Mouse (Mus musculus) large intestine, adult 2 months (tissue): Measurements from ENCODE around the gene Rae1. TPM values are rescaled to one million over a fixed set of nuclear protein-coding genes. Genes with fewer than 3 reads are reported as not detected.
A peak's percentile ranks its signal among the peaks of the same experiment; 100 is the strongest.

Source experiments
- DNase-seq: peaks from one replicate; pipeline ENCODE4 v3.0.0-alpha.2; 2012; ENCODE audit warnings: low read depth, low spot score
- WGBS: fragments of 180-500 bp; shearing (Covaris S2); methylation state at CpG from one replicate; pipeline ENCODE4 v1.1.7; 2018; 5-methylcytosine and 5-hydroxymethylcytosine counted together
- polyA plus RNA-seq: library from polyadenylated mRNA; depleted of rRNA; stranded (reverse); fragments of >200 nt; gene quantifications from 2 replicates; pipeline ENCODE4 v1.2.3, GENCODE M21; 2012; rRNA removed

The Rae1 gene
- polyA plus RNA-seq: 51.8 and 54.5 TPM in 2 replicates

GRCm38 (mm10) chr2:172999630-173000284, at the start of gene Rae1:
Gene Rae1, plus strand, starts transcription at chr2:173000117.
- peak; percentile 86 for DNase-seq
- under 1% methylated on average over 45 of the region's 45 CpGs for WGBS

- no peak for DNase-seq
- WGBS: 68% methylated on average over 9 of the region's 9 CpGs
Observed at GRCm38 (mm10) chr2:172950119-172950676, 49.7 kb upstream of the Rae1 start.

GRCm38 (mm10) chr2:172950722-172951121, 49.2 kb upstream of the Rae1 start:
- WGBS: 51% methylated on average over 11 of the region's 11 CpGs
- no peak for DNase-seq

- DNase-seq: no peak
- 86% methylated on average over 2 of the region's 2 CpGs for WGBS
Observed at GRCm38 (mm10) chr2:172951976-172952375, 47.9 kb upstream of the Rae1 start.

- WGBS: 44% methylated on average over 5 of the region's 5 CpGs
Observed at GRCm38 (mm10) chr2:172958579-172958978, 41.3 kb upstream of the Rae1 start.

GRCm38 (mm10) chr2:172959006-172959768, 40.7 kb upstream of the Rae1 start:
- WGBS: 53% methylated on average over 13 of the region's 13 CpGs
- no peak for DNase-seq

More at GRCm38 (mm10) chr2:172958579-172958978, 41.3 kb upstream of the Rae1 start:
- no peak for DNase-seq

GRCm38 (mm10) chr2:172960350-172960749, 39.6 kb upstream of the Rae1 start:
- 86% methylated on average over 3 of the region's 3 CpGs for WGBS
- DNase-seq: no peak

- no peak for DNase-seq
- 51% methylated on average over 6 of the region's 6 CpGs for WGBS
Observed at GRCm38 (mm10) chr2:172961211-172961610, 38.7 kb upstream of the Rae1 start.

GRCm38 (mm10) chr2:172965249-172965648, 34.7 kb upstream of the Rae1 start:
- DNase-seq: no peak
- WGBS: 29% methylated on average over 11 of the region's 11 CpGs

GRCm38 (mm10) chr2:172966480-172966879, 33.4 kb upstream of the Rae1 start:
- 76% methylated on average over 5 of the region's 5 CpGs for WGBS
- no peak for DNase-seq

GRCm38 (mm10) chr2:172971865-172972264, 28.1 kb upstream of the Rae1 start:
- DNase-seq: no peak
- 87% methylated on average over 2 of the region's 2 CpGs for WGBS

GRCm38 (mm10) chr2:172973806-172974565, 25.9 kb upstream of the Rae1 start:
- no peak for DNase-seq
- 13% methylated on average over 7 of the region's 7 CpGs for WGBS

- no peak for DNase-seq
- 54% methylated on average over 7 of the region's 7 CpGs for WGBS
Observed at GRCm38 (mm10) chr2:172974701-172975100, 25.2 kb upstream of the Rae1 start.

- DNase-seq: no peak
- 83% methylated on average over 6 of the region's 6 CpGs for WGBS
Observed at GRCm38 (mm10) chr2:172975159-172975558, 24.8 kb upstream of the Rae1 start.

GRCm38 (mm10) chr2:172976661-172977238, 23.2 kb upstream of the Rae1 start:
- DNase-seq: no peak
- WGBS: 36% methylated on average over 7 of the region's 7 CpGs

GRCm38 (mm10) chr2:172977409-172978130, 22.3 kb upstream of the Rae1 start, which contains the start of gene Spo11:
Gene Spo11, plus strand, starts transcription at chr2:172977700.
- no peak for DNase-seq
- WGBS: 30% methylated on average over 14 of the region's 14 CpGs

GRCm38 (mm10) chr2:172978131-172978633, 21.7 kb upstream of the Rae1 start:
- 63% methylated on average over 4 of the region's 4 CpGs for WGBS
- DNase-seq: no peak

- no peak for DNase-seq
- 94% methylated on average over 43 of the region's 43 CpGs for WGBS
Observed at GRCm38 (mm10) chr2:172979666-172980345, 20.1 kb upstream of the Rae1 start.
